Mouse (Mus musculus) olfactory bulb, adult 2 months (tissue): ENCODE data around the gene Papss2.

ENCODE experiments used
- CTCF ChIP-seq: fragments of 200-500 bp; IDR thresholded peaks from 2 replicates; pipeline ENCODE4 v1.5.1; 2012; ENCODE audit warnings: low read depth, mild to moderate bottlenecking, low read length, moderate library complexity; ENCODE audit not compliant: insufficient read depth
- POLR2A ChIP-seq: fragments of 200-500 bp; IDR thresholded peaks from 2 replicates; pipeline ENCODE4 v1.6.1; 2012; ENCODE audit warnings: mild to moderate bottlenecking, low read depth, low read length, moderate library complexity; ENCODE audit not compliant: insufficient read depth

- TF ChIP-seq POLR2A (no peak), CTCF (no peak)
Measured at GRCm38 (mm10) chr19:32603466-32603865, 7.9 kb downstream of the Papss2 start.
